Mouse (Mus musculus) CD4-positive helper T cell, adult 2 months (primary cell): ENCODE results near the gene Capn11.
"Not testable (repeated sequence)": the region's sequence is repeated elsewhere in the genome, so short reads cannot be mapped to it uniquely, and the experiment has no call there.

Source experiments
- DNase-seq: peaks from one replicate; pipeline ENCODE4 v3.0.0-alpha.2; 2012; ENCODE audit warnings: low read depth, missing footprints, low spot score

Capn11 gene

GRCm38 (mm10) chr17:45628885-45629855 is 30.0 kb downstream of the Capn11 start:
- DNase-seq, result no peak

- DNase-seq, result no peak
Measured at GRCm38 (mm10) chr17:45628160-45628559, 31.0 kb downstream of the Capn11 start.

GRCm38 (mm10) chr17:45626577-45627134 is 32.5 kb downstream of the Capn11 start:
- peak; percentile 85 for DNase-seq

- not testable (repeated sequence) for DNase-seq
Measured at GRCm38 (mm10) chr17:45623425-45623824, 35.7 kb downstream of the Capn11 start.

DNA sequence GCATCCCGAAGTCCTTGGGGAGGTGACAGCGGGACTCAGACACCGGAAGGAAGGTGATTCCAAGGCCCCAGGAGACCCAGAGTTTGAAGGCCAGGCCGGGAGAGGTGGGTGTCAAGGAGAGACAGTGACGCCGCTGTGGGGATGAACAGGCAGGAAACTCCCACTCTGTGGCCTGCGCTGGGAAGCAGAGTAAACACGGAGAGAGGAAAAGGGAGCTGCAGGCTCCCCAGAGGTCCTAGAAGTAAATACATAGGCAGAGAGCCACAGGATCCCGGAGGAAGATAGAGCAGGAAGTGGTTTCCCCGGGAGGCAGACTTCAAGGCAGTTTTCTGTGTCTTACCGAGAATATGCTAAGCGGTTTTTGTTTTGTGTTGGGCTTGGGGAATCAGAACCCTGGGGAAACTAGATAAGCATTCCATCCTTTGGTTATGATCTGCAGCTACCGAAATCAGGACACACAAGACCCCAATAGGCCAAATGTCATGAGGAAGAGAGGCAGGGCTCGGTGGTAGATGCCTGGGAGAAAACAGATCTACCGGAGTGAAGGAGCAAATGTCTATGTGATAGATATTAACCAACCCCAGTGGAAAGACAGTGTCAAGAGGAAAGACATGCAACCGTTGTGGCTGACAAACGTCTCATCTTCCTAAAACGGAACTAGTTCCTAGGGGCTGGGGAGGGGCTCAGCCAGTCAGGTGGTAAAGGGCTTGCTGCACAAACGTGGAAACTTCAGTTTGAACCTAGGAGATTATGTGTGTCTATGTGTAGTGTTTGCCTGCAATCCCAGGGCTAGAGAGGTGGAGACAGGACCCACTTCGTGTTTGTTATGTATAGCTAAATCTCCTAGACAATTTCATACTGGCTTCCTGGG is 39.5 kb downstream of the Capn11 start:
- peak; percentile 41 for DNase-seq

DNA sequence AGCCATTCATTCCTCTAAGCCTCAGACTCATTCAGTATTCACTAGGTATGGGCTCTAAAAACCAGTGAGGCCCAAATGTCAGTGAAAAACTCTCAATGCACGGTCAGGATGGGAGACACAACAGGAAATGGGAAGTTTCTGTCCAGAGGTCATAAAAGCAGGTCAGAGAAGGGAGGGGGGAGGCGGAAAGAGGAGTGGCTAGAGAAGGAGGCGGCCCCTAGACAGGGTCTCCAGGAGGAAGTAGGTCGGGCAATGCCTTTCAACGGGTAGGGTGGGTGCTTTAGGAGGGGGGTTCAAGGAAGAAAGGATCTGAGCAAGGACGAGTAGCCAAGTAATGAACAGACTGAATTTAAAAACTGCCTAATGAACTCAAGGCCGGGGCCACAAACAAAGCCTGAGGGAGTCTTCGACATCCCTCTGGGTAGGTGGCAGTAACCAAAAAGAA is 40.2 kb downstream of the Capn11 start:
- DNase-seq, result no peak

GRCm38 (mm10) chr17:45617655-45618054 is 41.5 kb downstream of the Capn11 start:
- no peak for DNase-seq

DNA sequence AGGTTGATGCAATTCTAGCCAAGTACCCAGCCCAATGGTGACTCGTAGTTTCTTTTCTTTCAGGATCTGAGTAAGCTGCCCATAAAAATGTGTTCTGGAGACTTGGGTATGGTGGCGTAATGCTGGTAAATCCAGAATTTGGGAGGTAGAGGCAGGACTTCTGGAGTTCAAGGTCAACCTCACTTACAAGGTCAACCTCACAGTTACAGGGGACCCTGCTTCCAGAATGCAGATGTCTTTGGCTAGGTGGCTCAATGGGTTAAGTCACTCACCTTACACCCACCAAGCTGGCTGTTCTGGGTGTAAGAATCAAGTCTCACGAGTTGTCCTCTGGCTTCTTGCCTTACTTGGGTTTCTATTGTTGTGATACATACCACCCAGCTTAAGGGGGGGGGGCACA is 42.4 kb downstream of the Capn11 start:
- DNase-seq, result no peak

DNA sequence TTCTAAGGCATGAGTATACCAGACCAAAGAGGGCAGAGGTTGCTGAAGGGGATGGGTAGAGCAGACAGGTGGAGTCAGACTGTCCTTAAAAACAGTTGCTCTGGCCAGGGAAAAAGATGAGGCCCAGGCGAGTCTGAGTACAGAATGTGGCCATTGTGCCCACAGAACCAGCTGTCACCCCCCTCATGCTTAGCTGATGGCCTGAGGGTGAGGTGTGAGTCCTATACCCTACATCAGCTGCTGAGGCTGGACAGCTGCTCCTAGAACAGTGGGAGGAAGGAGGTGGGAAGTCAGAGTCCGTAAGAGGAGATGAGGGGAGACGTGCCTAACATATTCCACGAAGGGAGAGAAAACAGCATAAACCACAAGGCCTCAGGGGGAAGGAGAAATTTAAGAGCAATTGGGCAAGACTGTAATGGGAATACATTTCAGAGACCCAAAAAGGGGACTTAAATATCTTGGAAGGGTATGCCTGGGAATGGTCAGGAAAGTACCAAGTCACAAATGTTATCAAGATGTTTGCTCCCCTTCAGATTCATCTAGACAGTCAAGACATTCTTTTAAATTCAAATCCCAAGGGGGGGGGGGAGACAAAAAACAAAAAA is 43.0 kb downstream of the Capn11 start:
- no peak for DNase-seq

DNA sequence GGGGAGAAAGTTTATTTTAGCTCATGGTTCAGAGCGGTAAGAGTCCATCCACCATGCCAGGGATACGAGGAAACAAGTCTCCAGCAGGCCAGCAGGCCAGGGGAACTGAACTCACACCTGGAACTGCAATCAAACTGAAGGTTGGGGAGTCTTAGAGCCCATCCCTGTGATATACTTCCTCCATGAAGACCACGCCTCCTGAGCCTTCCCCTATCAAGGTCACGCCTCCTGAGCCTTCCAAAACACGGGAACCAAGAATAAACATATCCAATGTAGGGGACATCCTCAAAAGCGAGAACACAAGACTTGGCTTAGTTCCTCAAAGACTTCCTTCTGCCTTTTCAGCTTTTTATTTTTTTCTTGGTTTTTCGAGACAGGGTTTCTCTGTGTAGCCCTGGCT is 46.2 kb downstream of the Capn11 start:
- DNase-seq, result no peak

GRCm38 (mm10) chr17:45612008-45612407 is 47.1 kb downstream of the Capn11 start:
- no peak for DNase-seq

DNA sequence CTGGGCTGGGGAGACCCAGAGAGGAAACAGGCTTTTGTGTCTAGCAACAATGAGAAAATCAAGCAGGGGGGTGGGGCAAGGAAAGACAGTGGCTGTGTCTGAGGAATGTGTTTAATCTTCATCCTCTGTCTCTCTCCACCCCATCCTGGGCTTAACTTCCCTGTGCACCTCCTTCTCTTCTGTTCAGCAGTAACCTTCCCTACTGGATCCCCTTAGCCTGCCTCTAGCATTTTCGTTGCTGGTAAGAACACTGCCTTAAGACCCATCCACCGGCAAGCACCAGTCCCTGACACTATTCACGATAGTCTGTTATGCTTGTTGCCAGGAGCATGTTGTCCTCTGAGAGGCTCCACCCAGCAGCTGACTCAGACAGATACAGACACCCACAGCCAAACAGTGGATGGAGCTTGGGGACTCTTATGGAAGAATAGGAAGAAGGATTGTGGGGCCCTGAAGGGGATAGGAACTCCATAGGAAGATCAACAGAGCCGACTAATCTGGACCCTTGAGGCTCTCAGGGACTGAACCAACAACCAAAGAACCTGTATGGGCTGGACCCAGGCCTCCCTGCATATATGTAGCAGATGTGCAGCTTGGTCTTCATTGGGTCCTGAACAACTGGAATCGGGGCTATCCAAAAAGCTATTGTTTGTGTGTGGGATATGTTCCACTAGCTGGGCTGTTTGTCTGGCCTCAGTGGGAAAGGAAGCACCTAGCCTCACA is 48.8 kb downstream of the Capn11 start:
- no peak for DNase-seq

DNA sequence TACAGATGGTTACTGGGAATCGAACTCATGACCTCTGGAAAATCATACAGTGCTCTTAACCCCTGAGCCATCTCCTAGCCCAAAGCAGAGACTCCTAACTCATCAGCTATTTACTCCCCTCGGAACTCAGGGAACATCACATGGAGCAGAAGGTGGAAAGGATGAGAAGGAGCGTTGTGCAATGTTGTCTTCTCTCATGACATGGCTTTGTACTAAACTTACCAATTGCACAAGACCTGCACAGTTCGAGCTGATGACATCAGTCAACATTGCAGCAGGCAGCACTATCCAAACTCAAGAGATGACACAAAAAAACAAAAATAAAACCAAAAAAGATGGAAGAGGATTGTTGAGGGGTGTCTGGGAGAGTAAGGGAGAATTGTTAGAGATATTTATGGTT is 50.7 kb downstream of the Capn11 start:
- no peak for DNase-seq

DNA sequence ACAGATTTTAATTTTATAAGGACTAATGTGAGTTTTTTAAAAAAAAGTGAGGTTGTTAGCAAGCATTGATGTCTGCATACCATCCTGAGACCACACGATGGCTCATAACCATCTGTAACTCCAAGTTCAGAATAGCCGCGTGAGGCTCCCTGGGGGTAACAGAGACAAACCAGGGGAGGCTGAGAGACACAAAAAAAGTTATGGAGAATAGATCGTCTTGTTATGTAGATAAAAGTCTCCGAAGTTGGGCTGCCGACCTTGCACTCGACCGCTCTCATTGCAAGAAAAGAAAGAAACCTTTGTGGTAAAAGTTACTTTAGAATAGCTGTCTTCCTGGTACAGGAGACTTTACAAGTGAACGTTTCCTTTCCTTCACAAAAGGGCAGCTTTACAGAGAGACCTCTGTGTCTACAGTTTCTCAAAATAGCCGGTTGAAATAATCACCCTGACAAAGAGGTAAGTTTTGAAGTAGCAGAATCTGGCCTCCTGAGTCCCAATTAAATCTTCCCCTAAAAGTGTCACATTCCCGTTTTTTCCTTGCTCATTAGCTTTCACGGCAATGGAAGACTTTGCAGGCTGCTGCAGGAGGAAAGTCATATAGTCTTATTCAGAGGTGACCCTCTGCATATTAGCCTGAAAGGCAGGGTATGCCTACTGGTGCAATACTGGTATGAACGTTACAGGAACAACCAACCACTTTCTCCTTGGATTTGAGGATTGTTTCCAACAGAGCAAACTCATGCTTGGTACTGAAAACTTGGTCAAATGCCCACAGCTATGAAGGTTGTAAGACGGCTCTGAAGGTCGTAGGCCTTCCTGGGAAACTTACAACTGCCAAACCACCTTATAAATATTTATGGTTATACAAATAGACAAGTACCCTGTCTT is 51.9 kb downstream of the Capn11 start:
- DNase-seq, result no peak

- DNase-seq, result no peak
Measured at GRCm38 (mm10) chr17:45602984-45603383, 56.1 kb downstream of the Capn11 start.

- no peak for DNase-seq
Measured at GRCm38 (mm10) chr17:45601877-45602304, 57.2 kb downstream of the Capn11 start, which contains the start of gene Mymx. TSS of gene Mymx (minus strand) at chr17:45602102.

GRCm38 (mm10) chr17:45601325-45601724 is 57.8 kb downstream of the Capn11 start:
- DNase-seq, result no peak

- DNase-seq, result no peak
Measured at GRCm38 (mm10) chr17:45600267-45600666, 58.9 kb downstream of the Capn11 start.

DNA sequence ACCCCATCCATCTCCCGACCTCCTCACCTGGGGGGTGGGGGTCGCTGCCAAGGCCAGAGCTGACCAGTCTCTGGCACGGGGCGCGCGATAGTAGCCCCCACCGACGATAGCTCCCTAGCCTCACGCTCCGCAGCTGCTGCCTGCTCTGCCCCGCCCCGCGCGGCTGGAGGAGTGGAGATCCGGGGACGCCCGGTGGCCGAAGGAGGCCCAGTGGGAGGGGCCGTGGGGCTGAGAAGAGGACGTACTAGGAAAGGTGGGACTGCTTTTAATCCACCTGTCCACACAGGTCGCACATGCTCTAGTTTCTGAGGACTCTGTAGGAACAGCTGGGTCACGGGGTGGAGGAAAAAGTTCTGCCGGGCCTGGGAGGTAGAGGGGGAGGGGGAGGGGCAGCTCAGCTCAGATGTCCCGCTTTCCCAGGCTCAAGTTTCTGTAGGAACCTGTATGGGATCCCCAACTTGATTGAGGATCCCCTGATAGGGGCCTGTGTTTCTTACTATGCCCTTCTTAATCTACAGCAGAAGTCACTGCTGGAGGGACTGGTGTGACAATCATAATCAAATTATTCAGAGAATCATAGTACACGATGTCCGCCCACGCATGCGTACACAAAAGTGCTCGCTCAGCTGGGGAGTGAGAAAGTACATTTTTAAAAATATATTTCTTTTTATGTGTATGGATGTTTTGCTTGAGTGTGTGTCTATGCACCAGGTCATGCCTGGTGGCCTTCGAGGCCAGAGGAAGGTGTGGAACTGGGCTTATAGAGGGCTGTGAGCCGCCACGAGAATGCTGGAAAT is 59.5 kb downstream of the Capn11 start, which contains the start of gene Slc29a1:
Gene Slc29a1, minus strand, starts transcription at position 161 of the 797 bp plus-strand sequence.
- no peak for DNase-seq
